Mouse (Mus musculus) forebrain, embryonic 12.5 days (tissue): ENCODE results near the gene Hoxb2. TPM values are rescaled to one million over a fixed set of nuclear protein-coding genes. Genes with fewer than 3 reads are reported as not detected.

ENCODE experiments used
- ATAC-seq: fragments of 200-750 bp; cut with Nextera tagmentation; 2 replicates; pipeline ENCODE4 v1.8.0; 2017; ENCODE audit warnings: moderate TSS enrichment; ENCODE audit not compliant: low FRiP score
- H3K27ac ChIP-seq: fragments of 300-500 bp; sonication (generic); 2 replicates; pipeline ENCODE4 v1.5.1; 2016; ENCODE audit warnings: mild to moderate bottlenecking
- H3K27me3 ChIP-seq: fragments of 300-500 bp; sonication (generic); 2 replicates; pipeline ENCODE4 v1.6.1; 2016; ENCODE audit warnings: mild to moderate bottlenecking
- H3K36me3 ChIP-seq: fragments of 300-500 bp; sonication (generic); replicated peaks from 2 replicates; pipeline ENCODE4 v1.6.1; 2016; ENCODE audit warnings: mild to moderate bottlenecking
- H3K4me1 ChIP-seq: fragments of 300-500 bp; sonication (generic); 2 replicates; pipeline ENCODE4 v1.6.1; 2016
- H3K4me2 ChIP-seq: fragments of 300-500 bp; sonication (generic); 2 replicates; pipeline ENCODE4 v1.6.1; 2016; ENCODE audit warnings: mild to moderate bottlenecking, moderate library complexity
- H3K4me3 ChIP-seq: fragments of 300-500 bp; sonication (generic); replicated peaks from 2 replicates; pipeline ENCODE4 v1.5.1; 2016; ENCODE audit warnings: mild to moderate bottlenecking
- H3K9ac ChIP-seq: fragments of 300-500 bp; sonication (generic); 2 replicates; pipeline ENCODE4 v1.6.1; 2016; ENCODE audit warnings: mild to moderate bottlenecking
- H3K9me3 ChIP-seq: fragments of 300-500 bp; sonication (generic); 2 replicates; pipeline ENCODE4 v1.6.1; 2016
- WGBS: fragments of 180-500 bp; shearing (Covaris S2); methylation state at CpG from one replicate; pipeline ENCODE4 v1.1.7; 2016; 5-methylcytosine and 5-hydroxymethylcytosine counted together
- polyA plus RNA-seq: library from polyadenylated mRNA; unstranded; fragments of >200 nt; fragmentation: Nextera tagmentation; extraction: Ambion mirVana; gene quantifications from 2 replicates; pipeline ENCODE4 v1.2.1, GENCODE M21; 2016

Hoxb2 gene
- 0.06 and 0.15 TPM in 2 replicates for polyA plus RNA-seq

DNA sequence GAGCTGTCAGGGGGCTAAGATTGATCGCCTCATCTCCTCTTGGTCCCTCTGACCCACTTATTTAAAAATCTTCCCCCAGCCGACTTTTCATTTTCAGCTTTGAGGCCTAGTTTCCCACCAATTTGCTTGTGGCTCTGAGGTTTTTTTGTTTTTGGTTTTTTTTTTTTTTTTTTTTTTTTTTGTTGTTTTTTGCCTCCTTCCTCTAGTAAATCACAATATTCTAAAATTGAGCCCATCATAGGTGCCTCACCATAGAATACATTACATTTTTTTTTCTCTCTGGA, at the start of gene Hoxb2:
TSS of gene Hoxb2 (plus strand) at position 185 of the 284 bp plus-strand sequence.
- WGBS: 3% methylated on average over 2 of the region's 2 CpGs
- no peaks in the 10 kb centered on the region for H3K9me3 ChIP-seq
- no peaks in the 10 kb centered on the region for H3K36me3 ChIP-seq
- H3K4me2 ChIP-seq: no peak within 1 kb of the TSS
- H3K4me3 ChIP-seq: no peak within 1 kb of the TSS
- H3K4me1 ChIP-seq: peaks cover 12% of the 10 kb centered on the region
- no peak within 1 kb of the TSS for H3K27ac ChIP-seq
- no peak within 1 kb of the TSS for H3K9ac ChIP-seq
- no peak for ATAC-seq
- peaks cover 93% of the 10 kb centered on the region for H3K27me3 ChIP-seq

DNA sequence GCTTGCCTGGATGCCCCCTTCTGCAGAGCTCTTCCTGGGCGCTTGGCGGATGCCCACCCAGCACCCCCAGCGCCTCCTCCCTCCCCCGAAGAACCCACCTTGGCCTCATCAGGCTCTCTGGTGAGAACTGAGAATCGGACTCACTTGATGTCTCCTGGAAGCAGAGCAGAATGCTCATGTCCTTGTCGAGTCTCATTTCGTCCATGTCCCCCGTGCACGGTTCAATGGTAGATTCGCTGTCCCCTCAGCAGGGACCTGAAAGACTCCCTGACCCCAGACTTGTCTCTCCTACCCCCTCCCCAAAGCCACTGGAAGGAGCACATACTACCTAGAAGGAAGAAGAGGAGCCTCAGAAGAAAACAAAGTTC, 49.3 kb upstream of the Hoxb2 start:
- no peak overlapping the region for H3K4me3 ChIP-seq
- H3K4me1 ChIP-seq: peaks cover 15% of the 10 kb centered on the region
- H3K36me3 ChIP-seq: no peaks in the 10 kb centered on the region
- H3K4me2 ChIP-seq: no peak overlapping the region
- no peaks in the 10 kb centered on the region for H3K9me3 ChIP-seq
- no peak overlapping the region for H3K9ac ChIP-seq
- ATAC-seq: no peak
- peaks cover 100% of the 10 kb centered on the region for H3K27me3 ChIP-seq
- under 1% methylated on average over 8 of the region's 10 CpGs for WGBS
- no peak overlapping the region for H3K27ac ChIP-seq

- no peaks in the 10 kb centered on the region for H3K9me3 ChIP-seq
- no peak overlapping the region for H3K27ac ChIP-seq
- H3K9ac ChIP-seq: no peak overlapping the region
- H3K27me3 ChIP-seq: peaks cover 100% of the 10 kb centered on the region
- H3K36me3 ChIP-seq: no peaks in the 10 kb centered on the region
- under 1% methylated on average over 15 of the region's 15 CpGs for WGBS
- H3K4me2 ChIP-seq: no peak overlapping the region
- H3K4me1 ChIP-seq: peaks cover 15% of the 10 kb centered on the region
- no peak overlapping the region for H3K4me3 ChIP-seq
- ATAC-seq: no peak
These were observed 48.5 kb upstream of the Hoxb2 start for GRCm38 (mm10) chr11:96301837-96302236.

- Histone ChIP-seq H3K4me2 (no peak overlapping the region), H3K9ac (no peak overlapping the region), H3K4me1 (peaks cover 15% of the 10 kb centered on the region), H3K9me3 (no peaks in the 10 kb centered on the region), H3K36me3 (no peaks in the 10 kb centered on the region), H3K27me3 (peaks cover 100% of the 10 kb centered on the region), H3K27ac (no peak overlapping the region), H3K4me3 (no peak overlapping the region)
- WGBS: 4% methylated on average over 23 of the region's 23 CpGs
- no peak for ATAC-seq
These were observed 47.8 kb upstream of the Hoxb2 start for GRCm38 (mm10) chr11:96302381-96303150.

GRCm38 (mm10) chr11:96303151-96304099, 46.9 kb upstream of the Hoxb2 start, which contains the start of gene Hoxb5:
Gene Hoxb5, plus strand, starts transcription at chr11:96303336.
- Histone ChIP-seq H3K36me3 (no peaks in the 10 kb centered on the region), H3K27me3 (peaks cover 100% of the 10 kb centered on the region), H3K4me2 (no peak within 1 kb of the TSS), H3K9ac (no peak within 1 kb of the TSS), H3K4me3 (no peak within 1 kb of the TSS; the same call in 1 of the 2 replicates), H3K9me3 (no peaks in the 10 kb centered on the region), H3K27ac (no peak within 1 kb of the TSS), H3K4me1 (peaks cover 15% of the 10 kb centered on the region)
- under 1% methylated on average over 69 of the region's 69 CpGs for WGBS
- ATAC-seq: no peak

DNA sequence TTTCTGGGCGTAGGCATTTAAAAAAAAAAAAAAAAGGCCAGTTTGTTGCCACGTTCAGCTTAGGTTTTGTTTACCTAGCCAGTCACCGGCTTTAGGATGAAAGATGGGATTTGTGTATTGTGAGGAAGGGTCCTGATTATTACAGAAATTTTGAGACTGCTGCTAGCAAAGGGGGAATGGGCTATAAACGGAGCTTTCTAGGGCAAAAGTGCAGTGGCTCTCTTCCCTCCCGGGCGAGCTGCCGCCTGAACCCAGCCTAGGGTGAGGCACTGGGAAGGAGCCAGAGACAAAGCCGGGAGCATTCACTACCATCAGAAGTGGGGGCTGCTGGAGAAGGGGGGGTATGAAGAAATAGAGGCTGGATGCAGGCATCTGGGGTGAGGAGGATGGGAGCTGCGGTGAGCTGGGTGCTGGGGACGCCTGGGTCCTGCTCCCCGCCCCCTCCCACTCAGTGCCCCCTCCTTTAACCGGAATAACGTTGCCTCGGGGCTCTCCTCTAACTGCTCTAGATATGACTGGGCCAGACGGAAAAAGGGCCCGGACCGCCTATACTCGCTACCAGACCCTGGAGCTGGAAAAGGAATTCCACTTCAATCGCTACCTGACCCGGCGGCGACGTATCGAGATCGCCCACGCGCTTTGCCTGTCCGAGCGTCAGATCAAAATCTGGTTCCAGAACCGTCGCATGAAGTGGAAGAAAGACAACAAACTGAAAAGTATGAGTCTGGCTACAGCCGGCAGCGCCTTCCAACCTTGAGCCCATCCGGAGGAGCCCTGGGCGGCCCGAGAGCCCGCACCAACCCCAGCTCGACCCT, 45.7 kb upstream of the Hoxb2 start:
- 1% methylated on average over 38 of the region's 38 CpGs for WGBS
- Histone ChIP-seq H3K9me3 (no peaks in the 10 kb centered on the region), H3K27ac (no peak overlapping the region), H3K4me1 (peaks cover 12% of the 10 kb centered on the region), H3K27me3 (peaks cover 100% of the 10 kb centered on the region), H3K4me2 (no peak overlapping the region), H3K9ac (no peak overlapping the region), H3K36me3 (no peaks in the 10 kb centered on the region), H3K4me3 (no peak overlapping the region)
- no peak for ATAC-seq

DNA sequence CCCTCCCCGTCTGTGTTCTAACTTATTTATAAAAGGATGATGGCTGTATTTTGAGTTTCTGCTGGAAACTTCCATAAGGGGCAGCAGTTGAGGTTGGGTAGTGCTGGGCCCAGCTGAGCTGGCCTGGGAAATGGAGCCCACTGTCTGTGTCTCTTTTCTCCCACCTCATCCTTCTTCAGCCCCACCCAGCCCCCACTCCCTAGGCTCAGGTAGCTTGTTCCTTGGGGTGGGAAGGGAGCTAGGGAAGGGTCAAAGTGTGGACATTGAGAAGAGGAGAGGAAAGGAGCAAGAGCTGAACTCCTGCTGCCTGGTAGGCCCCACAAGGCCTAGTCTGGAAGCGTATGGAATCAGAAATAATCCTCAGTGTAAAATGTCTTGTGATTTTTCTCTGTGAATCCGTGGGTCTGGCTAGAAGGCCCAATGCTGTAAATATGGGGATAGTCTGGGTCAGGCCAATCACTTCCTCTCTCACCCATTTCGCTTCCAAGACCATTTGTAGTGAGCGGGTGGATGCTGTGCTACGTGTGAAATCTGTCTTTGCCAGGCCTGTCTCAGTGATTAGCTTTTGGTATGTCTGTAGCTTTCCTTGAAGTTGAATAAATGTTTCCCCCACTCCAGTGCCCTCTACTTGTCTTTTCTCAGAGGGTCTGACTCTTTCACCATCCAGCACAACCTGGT, 44.7 kb upstream of the Hoxb2 start:
- Histone ChIP-seq H3K27ac (no peak overlapping the region), H3K9ac (no peak overlapping the region), H3K4me2 (no peak overlapping the region), H3K27me3 (peaks cover 100% of the 10 kb centered on the region), H3K4me3 (no peak overlapping the region), H3K4me1 (peaks cover 9% of the 10 kb centered on the region), H3K36me3 (no peaks in the 10 kb centered on the region), H3K9me3 (no peaks in the 10 kb centered on the region)
- no peak for ATAC-seq
- WGBS: 12% methylated on average over 6 of the region's 6 CpGs

DNA sequence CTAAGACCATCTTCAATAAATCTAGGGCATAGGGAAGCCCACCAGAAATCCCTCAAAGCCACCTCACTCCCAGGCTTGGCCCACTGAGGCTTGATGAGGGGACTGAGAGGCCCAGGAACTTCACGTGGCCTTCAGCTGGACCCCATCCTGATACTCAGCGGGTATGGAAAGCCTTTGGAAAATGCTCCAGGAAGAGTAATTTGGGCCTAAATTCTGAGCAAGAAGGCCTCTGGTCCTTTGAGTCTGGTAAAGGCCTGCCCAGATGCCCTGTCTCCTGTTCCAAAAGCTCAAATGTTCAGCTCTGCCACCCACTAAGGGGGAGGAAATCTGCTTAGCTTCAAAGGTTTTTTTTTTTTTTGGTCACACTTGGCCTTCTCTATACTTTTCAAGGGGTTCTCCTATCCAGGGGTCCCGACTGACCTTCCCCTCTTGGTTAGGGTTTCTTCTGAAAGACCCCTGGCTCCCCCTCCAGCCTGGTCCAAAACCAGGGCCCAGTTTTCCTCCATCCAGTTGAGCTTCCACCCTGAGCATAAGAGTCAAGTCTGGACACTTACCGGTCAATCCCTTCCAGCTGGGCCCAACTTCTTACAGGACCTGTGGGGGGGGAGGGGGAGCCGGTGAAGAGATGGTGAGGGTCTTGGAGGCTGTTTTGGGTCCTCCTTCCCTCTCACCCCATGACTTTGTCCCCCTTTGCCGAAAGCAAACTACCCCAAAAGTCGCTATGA, 44.0 kb upstream of the Hoxb2 start:
- H3K27me3 ChIP-seq: peaks cover 100% of the 10 kb centered on the region
- ATAC-seq: no peak
- 5% methylated on average over 7 of the region's 7 CpGs for WGBS
- H3K4me1 ChIP-seq: peaks cover 9% of the 10 kb centered on the region
- H3K36me3 ChIP-seq: no peaks in the 10 kb centered on the region
- H3K27ac ChIP-seq: no peak overlapping the region
- no peak overlapping the region for H3K9ac ChIP-seq
- no peak overlapping the region for H3K4me3 ChIP-seq
- no peak overlapping the region for H3K4me2 ChIP-seq
- H3K9me3 ChIP-seq: no peaks in the 10 kb centered on the region

- Histone ChIP-seq H3K27ac (no peak overlapping the region), H3K4me2 (no peak overlapping the region), H3K9me3 (no peaks in the 10 kb centered on the region), H3K4me1 (peaks cover 9% of the 10 kb centered on the region), H3K9ac (no peak overlapping the region), H3K27me3 (peaks cover 100% of the 10 kb centered on the region), H3K36me3 (no peaks in the 10 kb centered on the region), H3K4me3 (no peak overlapping the region)
- WGBS: 6% methylated on average over 13 of the region's 13 CpGs
- no peak for ATAC-seq
These were observed 43.4 kb upstream of the Hoxb2 start for GRCm38 (mm10) chr11:96306908-96307269.

DNA sequence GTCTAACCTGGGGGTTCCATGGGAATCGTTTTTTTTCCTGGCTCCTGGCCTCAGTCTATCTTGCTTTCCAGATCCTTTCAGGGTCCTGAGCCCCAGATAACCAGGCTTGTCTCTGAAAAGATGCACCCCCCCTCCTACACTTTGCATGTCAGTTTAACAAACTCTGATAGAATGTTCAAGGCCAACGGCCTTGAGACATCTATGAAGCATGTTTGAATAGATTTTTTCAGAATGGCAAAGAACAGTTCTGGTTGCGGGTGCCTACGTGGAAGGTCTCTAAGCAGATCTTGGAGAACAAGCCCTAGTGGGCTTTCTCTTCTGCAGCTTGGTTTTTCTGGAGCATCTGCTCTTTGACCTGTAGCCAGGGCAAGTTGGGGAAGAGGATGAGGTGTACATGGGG, 41.6 kb upstream of the Hoxb2 start:
- ATAC-seq: no peak
- H3K4me2 ChIP-seq: no peak overlapping the region
- H3K9ac ChIP-seq: no peak overlapping the region
- H3K4me1 ChIP-seq: peaks cover 2% of the 10 kb centered on the region
- WGBS: 21% methylated on average over 4 of the region's 4 CpGs
- H3K27ac ChIP-seq: no peak overlapping the region
- H3K4me3 ChIP-seq: no peak overlapping the region
- H3K9me3 ChIP-seq: no peaks in the 10 kb centered on the region
- peaks cover 100% of the 10 kb centered on the region for H3K27me3 ChIP-seq
- no peaks in the 10 kb centered on the region for H3K36me3 ChIP-seq

- no peak overlapping the region for H3K4me3 ChIP-seq
- 10% methylated on average over 4 of the region's 4 CpGs for WGBS
- no peak overlapping the region for H3K27ac ChIP-seq
- no peak for ATAC-seq
- peaks cover 100% of the 10 kb centered on the region for H3K27me3 ChIP-seq
- H3K4me2 ChIP-seq: no peak overlapping the region
- H3K4me1 ChIP-seq: no peaks in the 10 kb centered on the region; the same call in 1 of the 2 replicates
- H3K36me3 ChIP-seq: no peaks in the 10 kb centered on the region
- no peak overlapping the region for H3K9ac ChIP-seq
- H3K9me3 ChIP-seq: no peaks in the 10 kb centered on the region
These were observed 41.0 kb upstream of the Hoxb2 start for GRCm38 (mm10) chr11:96309288-96309687.
